Mouse (Mus musculus) embryonic facial prominence, embryonic 11.5 days (tissue): Measurements from ENCODE around the gene Lhpp. TPM values are rescaled to one million over a fixed set of nuclear protein-coding genes. Genes with fewer than 3 reads are reported as not detected.
A peak's percentile ranks its signal among the peaks of the same experiment; 100 is the strongest.

Experiments used
- ATAC-seq: fragments of 200-750 bp; cut with Nextera tagmentation; replicated peaks from 2 replicates; pipeline ENCODE4 v1.8.0; 2017; ENCODE audit warnings: low read depth; ENCODE audit not compliant: insufficient number of reproducible peaks, low FRiP score, low TSS enrichment
- DNase-seq: peaks from one replicate; pipeline ENCODE4 v3.0.0-alpha.2; 2015; ENCODE audit warnings: low spot score
- H3K27ac ChIP-seq: fragments of 300-500 bp; sonication (generic); replicated peaks from 2 replicates; pipeline ENCODE4 v1.5.1; 2014; ENCODE audit warnings: mild to moderate bottlenecking, low read depth, low read length, control low read depth
- H3K27me3 ChIP-seq: fragments of 300-500 bp; sonication (generic); 2 replicates; pipeline ENCODE4 v1.6.1; 2014; ENCODE audit warnings: mild to moderate bottlenecking, low read length, moderate library complexity, mixed read lengths; ENCODE audit not compliant: control insufficient read depth, insufficient read depth
- H3K36me3 ChIP-seq: fragments of 300-500 bp; sonication (generic); replicated peaks from 2 replicates; pipeline ENCODE4 v1.6.1; 2014; ENCODE audit warnings: low read depth, mild to moderate bottlenecking, low read length, moderate library complexity, mixed read lengths; ENCODE audit not compliant: control insufficient read depth, insufficient read depth
- H3K4me1 ChIP-seq: fragments of 300-500 bp; sonication (generic); 2 replicates; pipeline ENCODE4 v1.6.1; 2014; ENCODE audit warnings: low read length, mixed read lengths; ENCODE audit not compliant: control insufficient read depth, insufficient read depth
- H3K4me2 ChIP-seq: fragments of 300-500 bp; sonication (generic); 2 replicates; pipeline ENCODE4 v1.6.1; 2014; ENCODE audit warnings: low read depth, mild to moderate bottlenecking, control low read depth, low read length, moderate library complexity
- H3K4me3 ChIP-seq: fragments of 300-500 bp; sonication (generic); 2 replicates; pipeline ENCODE4 v1.5.1; 2014; ENCODE audit warnings: low read depth, low read length, control low read depth
- H3K9ac ChIP-seq: fragments of 300-500 bp; sonication (generic); replicated peaks from 2 replicates; pipeline ENCODE4 v1.6.1; 2014; ENCODE audit warnings: mild to moderate bottlenecking, control low read depth, low read length
- H3K9me3 ChIP-seq: fragments of 300-500 bp; sonication (generic); replicated peaks from 2 replicates; pipeline ENCODE4 v1.6.1; 2016; ENCODE audit warnings: mild to moderate bottlenecking, low read length, inconsistent platforms, mixed read lengths; ENCODE audit not compliant: control insufficient read depth
- WGBS: fragments of 180-500 bp; shearing (Covaris S2); extraction: QIAGEN DNeasy Blood & Tissue Kit; methylation state at CpG from one replicate; pipeline ENCODE4 v1.1.7; 2014; 5-methylcytosine and 5-hydroxymethylcytosine counted together
- polyA plus RNA-seq: library from polyadenylated mRNA; unstranded; fragments of >200 nt; fragmentation: Nextera tagmentation; extraction: Ambion mirVana; gene quantifications from 2 replicates; pipeline ENCODE4 v1.2.1, GENCODE M21; 2014

Gene Lhpp
- polyA plus RNA-seq, 1 experiment from 2014 or later = 15.5 TPM

- H3K4me1 ChIP-seq = no peaks in the 10 kb centered on the region
- 86% methylated on average over 20 of the region's 20 CpGs for WGBS
- no peak overlapping the region for H3K27ac ChIP-seq
- no peak for DNase-seq
- no peak overlapping the region for H3K4me2 ChIP-seq
- no peaks in the 10 kb centered on the region for H3K9me3 ChIP-seq
- H3K27me3 ChIP-seq = no peaks in the 10 kb centered on the region
- no peaks in the 10 kb centered on the region for H3K36me3 ChIP-seq
- no peak overlapping the region for H3K4me3 ChIP-seq
- ATAC-seq = no peak
- H3K9ac ChIP-seq = no peak overlapping the region
Observed at GRCm38 (mm10) chr7:132669999-132670862, 59.8 kb downstream of the Lhpp start.

GRCm38 (mm10) chr7:132670863-132671165 lies 60.4 kb downstream of the Lhpp start:
- no peaks in the 10 kb centered on the region for H3K4me1 ChIP-seq
- H3K9me3 ChIP-seq = no peaks in the 10 kb centered on the region
- no peak overlapping the region for H3K9ac ChIP-seq
- 98% methylated on average over 3 of the region's 3 CpGs for WGBS
- H3K27ac ChIP-seq = no peak overlapping the region
- no peaks in the 10 kb centered on the region for H3K36me3 ChIP-seq
- H3K4me3 ChIP-seq = no peak overlapping the region
- H3K27me3 ChIP-seq = no peaks in the 10 kb centered on the region
- DNase-seq (no peak), ATAC-seq (no peak)
- no peak overlapping the region for H3K4me2 ChIP-seq

- Histone ChIP-seq H3K36me3 (no peaks in the 10 kb centered on the region), H3K4me3 (no peak overlapping the region), H3K27ac (no peak overlapping the region), H3K27me3 (no peaks in the 10 kb centered on the region), H3K4me2 (no peak overlapping the region), H3K9me3 (no peaks in the 10 kb centered on the region), H3K9ac (no peak overlapping the region), H3K4me1 (no peaks in the 10 kb centered on the region)
- ATAC-seq = 0 out of 2 replicates have a peak, but pooled peaks have one; percentile 40
- 77% methylated on average over 7 of the region's 7 CpGs for WGBS
- DNase-seq = no peak
Observed at GRCm38 (mm10) chr7:132672481-132672959, 62.1 kb downstream of the Lhpp start.

- no peaks in the 10 kb centered on the region for H3K36me3 ChIP-seq
- no peaks in the 10 kb centered on the region for H3K27me3 ChIP-seq
- H3K9ac ChIP-seq = no peak overlapping the region
- H3K4me2 ChIP-seq = no peak overlapping the region
- H3K27ac ChIP-seq = no peak overlapping the region
- H3K9me3 ChIP-seq = no peaks in the 10 kb centered on the region
- DNase-seq (peak; percentile 32), ATAC-seq (no peak)
- WGBS = 43% methylated on average over 17 of the region's 17 CpGs
- no peaks in the 10 kb centered on the region for H3K4me1 ChIP-seq
- no peak overlapping the region for H3K4me3 ChIP-seq
Observed at GRCm38 (mm10) chr7:132673931-132674755, 63.7 kb downstream of the Lhpp start.

- no peaks in the 10 kb centered on the region for H3K9me3 ChIP-seq
- H3K27ac ChIP-seq = no peak overlapping the region
- no peak overlapping the region for H3K4me3 ChIP-seq
- ATAC-seq = no peak
- no peak overlapping the region for H3K9ac ChIP-seq
- H3K36me3 ChIP-seq = no peaks in the 10 kb centered on the region
- H3K27me3 ChIP-seq = no peaks in the 10 kb centered on the region
- WGBS = 86% methylated on average over 2 of the region's 2 CpGs
- H3K4me2 ChIP-seq = no peak overlapping the region
- DNase-seq = no peak
- no peaks in the 10 kb centered on the region for H3K4me1 ChIP-seq
Observed at GRCm38 (mm10) chr7:132675922-132676321, 65.5 kb downstream of the Lhpp start.

- Histone ChIP-seq H3K4me2 (no peak overlapping the region), H3K9me3 (no peaks in the 10 kb centered on the region), H3K27me3 (no peaks in the 10 kb centered on the region), H3K27ac (no peak overlapping the region), H3K36me3 (no peaks in the 10 kb centered on the region), H3K9ac (no peak overlapping the region), H3K4me3 (no peak overlapping the region), H3K4me1 (no peaks in the 10 kb centered on the region)
- ATAC-seq (no peak), DNase-seq (no peak)
- WGBS = 80% methylated on average over 4 of the region's 4 CpGs
Observed at GRCm38 (mm10) chr7:132679117-132679516, 68.7 kb downstream of the Lhpp start.

- Histone ChIP-seq H3K9me3 (no peaks in the 10 kb centered on the region), H3K4me2 (no peak overlapping the region), H3K9ac (no peak overlapping the region), H3K27ac (no peak overlapping the region), H3K27me3 (no peaks in the 10 kb centered on the region), H3K36me3 (no peaks in the 10 kb centered on the region), H3K4me3 (no peak overlapping the region), H3K4me1 (no peaks in the 10 kb centered on the region)
- WGBS = 69% methylated on average over 6 of the region's 6 CpGs
- DNase-seq (no peak), ATAC-seq (no peak)
Observed at GRCm38 (mm10) chr7:132679549-132679948, 69.1 kb downstream of the Lhpp start.

GRCm38 (mm10) chr7:132681296-132681695 lies 70.9 kb downstream of the Lhpp start:
- Histone ChIP-seq H3K4me3 (no peak overlapping the region), H3K9me3 (no peaks in the 10 kb centered on the region), H3K27ac (no peak overlapping the region), H3K36me3 (no peaks in the 10 kb centered on the region), H3K4me2 (no peak overlapping the region), H3K27me3 (no peaks in the 10 kb centered on the region), H3K4me1 (no peaks in the 10 kb centered on the region), H3K9ac (no peak overlapping the region)
- WGBS = 93% methylated on average over 11 of the region's 11 CpGs
- no peak for DNase-seq
- no peak for ATAC-seq
